In the genomic region with DNA sequence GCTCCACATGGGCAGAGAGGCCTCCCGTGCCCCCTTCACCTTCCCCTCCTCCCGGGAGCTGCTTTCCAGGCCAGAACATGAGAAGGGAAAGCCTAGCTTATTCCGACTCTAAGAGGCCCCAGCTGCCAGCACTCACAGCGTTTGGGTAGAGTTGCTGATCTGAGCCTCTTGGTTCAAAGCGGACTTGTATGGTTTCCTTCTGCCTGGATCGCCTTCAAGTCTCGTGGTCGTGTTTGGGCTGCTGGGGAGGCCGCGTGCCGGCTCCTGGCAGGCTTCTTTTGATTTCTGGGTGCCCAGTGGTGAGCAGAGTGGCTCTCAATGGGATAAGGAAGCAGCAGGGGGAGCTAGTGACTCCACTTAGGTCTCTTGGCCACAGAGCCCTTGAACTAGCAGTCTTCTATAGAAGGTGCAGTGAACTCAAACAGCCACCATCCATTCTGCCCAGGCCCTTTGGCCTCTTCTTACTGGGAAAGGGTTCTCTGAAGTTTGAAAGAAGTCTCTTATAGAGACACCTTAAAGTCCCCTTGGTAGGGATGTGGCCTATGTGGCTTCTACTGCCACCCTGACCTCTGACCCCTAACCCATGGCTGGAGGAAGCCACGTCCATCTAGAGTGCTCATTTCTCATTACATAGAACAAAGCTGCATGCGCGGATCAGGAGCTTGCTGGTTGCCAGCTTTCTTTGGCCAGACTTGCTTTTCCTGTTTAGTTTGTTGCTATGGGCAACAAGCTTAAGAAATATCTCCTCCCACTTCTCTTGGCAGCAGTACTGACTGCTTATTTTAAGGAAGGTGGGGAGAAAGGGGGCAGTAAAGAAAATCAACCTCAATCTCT, we compare ENCODE assay signal across 7 mouse cellular contexts.
DNase-seq lines count a peak whose midpoint lies in the region; ATAC-seq and TF ChIP-seq lines count a peak whose summit lies in the region.

No protein-coding gene starts in this region.

- WGBS in intestine, embryonic 16.5 days: 28% methylated on average over 14 of the region's 14 CpGs
- 25% methylated on average over 14 of the region's 14 CpGs for WGBS in midbrain, embryonic 12.5 days
- WGBS in stomach, embryonic 14.5 days: 14% methylated on average over 14 of the region's 14 CpGs

- intact Hi-C loops in left cerebral cortex, postnatal 25 days (cut with DNase I): no loop called here

- peak overlapping the region; percentile 24 for H3K4me3 ChIP-seq in ES-Bruce4 (ENCODE audit: low read depth, low read length)
- H3K4me3 ChIP-seq in intestine, embryonic 16.5 days (ENCODE audit: low read length): no peak overlapping the region
- H3K4me3 ChIP-seq in midbrain, embryonic 12.5 days: no peak overlapping the region
- H3K4me3 ChIP-seq in stomach, embryonic 14.5 days (ENCODE audit: low read depth, low read length): no peak overlapping the region

- TF ChIP-seq CTCF in ES-Bruce4 (IDR thresholded peaks at IDR 0.05; ENCODE audit: low read depth, low read length): peak; percentile 39
- no peak for TF ChIP-seq CTCF in brain, embryonic 14.5 days (IDR thresholded peaks at IDR 0.05; ENCODE audit: borderline replicate concordance, extremely low read depth, insufficient read depth, insufficient read length)

- H3K9me3 ChIP-seq in ES-Bruce4 (replicated peaks; ENCODE audit: control insufficient read depth, insufficient read depth, low read length, poor library complexity, severe bottlenecking): no peaks in the 10 kb centered on the region
- no peaks in the 10 kb centered on the region for H3K9me3 ChIP-seq in intestine, embryonic 16.5 days (ENCODE audit: control insufficient read depth, low read length)
- no peaks in the 10 kb centered on the region for H3K9me3 ChIP-seq in midbrain, embryonic 12.5 days
- no peaks in the 10 kb centered on the region for H3K9me3 ChIP-seq in stomach, embryonic 14.5 days (ENCODE audit: control insufficient read depth, low read depth, low read length)

- peak overlapping the region; percentile 6; the same call in 1 of the 2 replicates for H3K4me2 ChIP-seq in intestine, embryonic 16.5 days (ENCODE audit: low read depth, low read length)
- peak overlapping the region; percentile 27 for H3K4me2 ChIP-seq in midbrain, embryonic 12.5 days (replicated peaks)
- peak overlapping the region; percentile 22 for H3K4me2 ChIP-seq in stomach, embryonic 14.5 days (replicated peaks; ENCODE audit: low read depth, low read length)

- no peak overlapping the region for H3K27ac ChIP-seq in ES-Bruce4 (ENCODE audit: insufficient read depth, low read length)
- peak overlapping the region; percentile 79 for H3K27ac ChIP-seq in intestine, embryonic 16.5 days (ENCODE audit: low read length)
- H3K27ac ChIP-seq in midbrain, embryonic 12.5 days (replicated peaks): no peak overlapping the region
- peak overlapping the region; percentile 91 for H3K27ac ChIP-seq in stomach, embryonic 14.5 days (ENCODE audit: low read length)

- no peaks in the 10 kb centered on the region for H3K36me3 ChIP-seq in ES-Bruce4 (ENCODE audit: control insufficient read depth, insufficient read depth, low read length, poor library complexity, severe bottlenecking)
- H3K36me3 ChIP-seq in intestine, embryonic 16.5 days (ENCODE audit: control insufficient read depth, insufficient read depth, low read length): no peaks in the 10 kb centered on the region; the same call in 1 of the 2 replicates
- H3K36me3 ChIP-seq in midbrain, embryonic 12.5 days: no peaks in the 10 kb centered on the region
- peaks cover 4% of the 10 kb centered on the region; the same call in 1 of the 2 replicates for H3K36me3 ChIP-seq in stomach, embryonic 14.5 days (ENCODE audit: control insufficient read depth, insufficient read depth, low read length)

- no peaks in the 10 kb centered on the region for H3K4me1 ChIP-seq in ES-Bruce4 (ENCODE audit: control insufficient read depth, insufficient read depth, low read length)
- H3K4me1 ChIP-seq in intestine, embryonic 16.5 days (ENCODE audit: control insufficient read depth, insufficient read depth, low read length): peaks cover 16% of the 10 kb centered on the region
- H3K4me1 ChIP-seq in midbrain, embryonic 12.5 days: peaks cover 11% of the 10 kb centered on the region; the same call in 1 of the 2 replicates
- H3K4me1 ChIP-seq in stomach, embryonic 14.5 days (ENCODE audit: control insufficient read depth, insufficient read depth, low read length): peaks cover 17% of the 10 kb centered on the region

- no peak for TF ChIP-seq POLR2A in ES-Bruce4 (IDR thresholded peaks at IDR 0.05; ENCODE audit: insufficient read depth, low read length)
- TF ChIP-seq POLR2A in brain, embryonic 14.5 days (IDR thresholded peaks at IDR 0.05; ENCODE audit: borderline replicate concordance, extremely low read depth, insufficient read depth, insufficient read length, poor library complexity, severe bottlenecking): no peak

- peak; percentile 89 for DNase-seq in brain, embryonic 14.5 days (ENCODE audit: low read depth)
- peak; percentile 39 to 40 for DNase-seq in frontal cortex, postnatal 25 days (ENCODE audit: low spot score in 2 of 2)
- peak; percentile 73 to 94 for DNase-seq in left cerebral cortex, postnatal 25 days (ENCODE audit: low spot score in 2 of 2)

- H3K9ac ChIP-seq in ES-Bruce4 (ENCODE audit: low read depth, poor library complexity, severe bottlenecking): 0 out of 2 replicates have a peak overlapping the region, but pooled peaks have one; percentile 5
- peak overlapping the region; percentile 3; the same call in 1 of the 2 replicates for H3K9ac ChIP-seq in intestine, embryonic 16.5 days (ENCODE audit: low read depth, low read length)
- H3K9ac ChIP-seq in midbrain, embryonic 12.5 days (replicated peaks): no peak overlapping the region
- no peak overlapping the region; the same call in 1 of the 2 replicates for H3K9ac ChIP-seq in stomach, embryonic 14.5 days (replicated peaks; ENCODE audit: low read depth, low read length)

- ATAC-seq in intestine, embryonic 16.5 days: peak; percentile 63
- ATAC-seq in midbrain, embryonic 12.5 days (ENCODE audit: low FRiP score, low read depth): no peak
- peak; percentile 62; the same call in 1 of the 2 replicates for ATAC-seq in stomach, embryonic 14.5 days (ENCODE audit: insufficient number of reproducible peaks, insufficient read depth, low FRiP score, low read depth)

- no peaks in the 10 kb centered on the region for H3K27me3 ChIP-seq in ES-Bruce4 (ENCODE audit: control insufficient read depth, insufficient read depth, low read length, poor library complexity, severe bottlenecking)
- H3K27me3 ChIP-seq in intestine, embryonic 16.5 days (replicated peaks; ENCODE audit: control insufficient read depth, insufficient read depth, low read length): no peaks in the 10 kb centered on the region
- no peaks in the 10 kb centered on the region for H3K27me3 ChIP-seq in midbrain, embryonic 12.5 days
- H3K27me3 ChIP-seq in stomach, embryonic 14.5 days (ENCODE audit: control insufficient read depth, insufficient read depth, low read length): no peaks in the 10 kb centered on the region

- no peak for TF ChIP-seq EP300 in ES-Bruce4 (IDR thresholded peaks at IDR 0.05; ENCODE audit: insufficient read depth, low read depth, low read length)

Comparison
In these comparisons a context has a peak if more than half of its experiments do, and no peak if none do; other contexts are left out.
1. H3K27ac ChIP-seq: peak in intestine, embryonic 16.5 days (single experiment) and stomach, embryonic 14.5 days (single experiment); none in ES-Bruce4 (single experiment) and midbrain, embryonic 12.5 days (single experiment).
2. H3K9ac ChIP-seq: peak in ES-Bruce4 (single experiment) and intestine, embryonic 16.5 days (single experiment); none in midbrain, embryonic 12.5 days (single experiment) and stomach, embryonic 14.5 days (single experiment).
3. Peak in every context shown above with its lines, with median percentiles within 50 percentile points of each other: DNase-seq and H3K4me2 ChIP-seq.